Mouse (Mus musculus) adrenal gland, adult 8-10 months (tissue): Measurements from ENCODE around the gene Cdk19. TPM values are rescaled to one million over a fixed set of nuclear protein-coding genes. Genes with fewer than 3 reads are reported as not detected.
"Not testable (repeated sequence)": the region's sequence is repeated elsewhere in the genome, so short reads cannot be mapped to it uniquely, and the experiment has no call there.

Experiments
- DNase-seq: peaks from one replicate; pipeline ENCODE4 v3.0.0; 2022
- total RNA-seq, 4 experiments: library from RNA; stranded (reverse); gene quantifications; 2 replicates each; pipeline ENCODE4 v1.2.4; 2022

Cdk19 gene
- total RNA-seq, 4 experiments from 2014 or later = 11.1 to 14.0 (median 12.6) TPM

DNA sequence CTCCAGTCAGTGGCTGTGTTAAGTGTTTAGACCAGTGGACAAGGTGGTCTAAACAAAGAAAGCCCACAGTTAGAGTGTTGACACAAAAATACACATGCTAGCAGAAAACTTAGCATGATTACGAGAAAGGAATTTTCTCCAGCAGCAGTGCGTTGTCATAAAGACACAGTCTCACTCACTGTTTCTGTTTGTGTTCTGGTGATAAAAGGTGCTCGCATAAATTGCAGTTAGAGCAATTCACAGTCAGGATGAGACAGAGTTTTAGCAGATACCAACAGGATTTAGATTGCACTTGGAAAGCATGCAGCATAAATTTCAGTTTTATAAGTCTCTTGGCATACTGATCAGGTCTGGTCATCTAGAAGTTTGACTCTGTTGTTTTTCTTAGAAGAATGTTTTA is 59.5 kb downstream of the Cdk19 start:
- DNase-seq = no peak

DNA sequence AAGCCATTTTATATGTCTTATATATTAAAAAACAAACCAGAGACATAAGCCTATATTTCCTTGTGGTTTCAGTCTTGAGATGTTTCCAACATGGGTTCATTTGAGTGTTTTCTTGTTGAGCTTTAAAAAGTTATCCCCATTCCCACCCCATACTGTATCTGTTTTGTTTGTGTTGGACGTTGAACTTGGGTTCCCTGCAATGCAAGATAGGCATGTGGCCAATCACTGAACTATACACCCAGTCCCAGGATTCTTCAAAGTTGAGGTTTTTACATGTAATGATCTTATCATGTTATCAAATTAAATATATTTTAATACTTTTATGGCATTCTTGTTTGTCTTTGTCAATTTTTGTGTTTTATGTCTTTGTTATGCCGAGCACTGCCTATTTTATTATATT is 60.0 kb downstream of the Cdk19 start:
- DNase-seq = no peak

DNA sequence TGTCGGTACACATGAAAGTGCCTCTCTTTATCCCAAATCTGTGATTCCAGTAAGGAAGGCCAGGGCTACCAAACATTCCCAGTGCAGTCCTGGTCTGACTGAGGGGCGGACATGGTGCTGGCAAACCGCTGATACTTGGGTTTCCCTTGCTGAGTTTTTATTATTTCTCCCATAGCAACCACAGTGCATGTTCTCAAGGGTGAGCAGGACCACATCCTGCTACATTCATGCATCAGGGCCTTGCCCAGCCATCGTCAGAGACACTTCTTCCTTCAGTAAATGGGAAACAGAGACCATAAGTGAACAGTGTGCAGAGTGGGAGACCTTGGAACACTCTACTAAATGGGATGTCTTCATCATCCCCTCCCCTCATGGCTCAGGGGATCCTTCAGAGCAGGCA is 60.9 kb downstream of the Cdk19 start:
- no peak for DNase-seq

DNA sequence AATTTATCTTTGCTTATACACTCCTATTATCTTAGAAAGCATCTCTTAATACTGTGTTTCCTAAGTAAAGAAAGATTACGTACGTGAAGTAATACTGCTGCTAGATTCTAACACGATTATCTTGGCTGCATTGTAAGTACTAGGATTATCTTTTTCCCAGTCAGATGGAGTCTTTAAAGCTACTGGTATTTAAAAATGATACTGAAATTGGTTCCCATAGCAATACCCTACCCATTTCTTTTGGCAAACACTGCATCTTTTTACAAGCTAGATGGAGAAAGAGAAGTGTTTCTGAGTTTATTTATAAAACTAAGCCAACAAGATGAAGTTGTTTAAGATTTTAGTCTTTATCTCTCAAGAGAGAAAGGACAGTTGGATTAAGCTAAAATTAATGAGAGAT is 67.3 kb downstream of the Cdk19 start:
- no peak for DNase-seq

DNA sequence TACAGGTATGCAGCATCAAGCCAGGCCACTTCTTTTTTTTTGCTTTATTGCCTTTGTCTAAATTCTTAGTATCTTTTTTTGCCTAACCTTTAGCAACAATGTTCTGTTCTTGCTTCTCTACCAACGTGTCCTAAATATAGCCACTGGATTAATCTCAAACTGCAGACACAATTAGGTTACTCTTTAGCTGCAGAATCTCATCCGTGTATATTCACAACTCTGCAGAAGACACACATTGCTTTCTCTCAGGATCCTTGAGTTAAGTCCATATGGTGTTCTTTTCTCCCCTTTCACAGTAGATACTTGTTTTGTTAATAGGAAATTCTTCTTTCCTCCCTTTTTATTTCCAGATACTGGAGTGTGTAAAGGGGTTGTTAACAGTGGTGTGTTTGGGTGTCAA is 70.0 kb downstream of the Cdk19 start:
- no peak for DNase-seq

DNA sequence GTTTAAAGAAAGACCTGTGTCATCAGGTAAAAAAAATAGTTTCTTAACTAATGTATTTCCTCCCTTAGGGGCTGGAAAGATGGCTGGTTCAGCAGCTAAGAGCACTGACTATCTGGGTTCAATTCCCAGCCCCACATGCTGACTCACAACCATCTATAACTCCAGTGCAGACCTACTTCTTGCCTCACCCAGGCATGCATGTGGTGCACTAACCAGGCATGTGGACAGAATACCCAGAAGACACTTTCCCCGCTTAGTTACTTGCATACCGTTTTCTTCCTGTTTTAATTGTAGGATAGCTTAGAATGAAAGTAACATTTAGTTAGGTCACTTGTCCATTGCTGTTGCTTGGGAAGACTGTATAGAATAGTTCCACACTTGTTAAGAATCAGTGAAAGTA is 72.0 kb downstream of the Cdk19 start:
- no peak for DNase-seq

DNA sequence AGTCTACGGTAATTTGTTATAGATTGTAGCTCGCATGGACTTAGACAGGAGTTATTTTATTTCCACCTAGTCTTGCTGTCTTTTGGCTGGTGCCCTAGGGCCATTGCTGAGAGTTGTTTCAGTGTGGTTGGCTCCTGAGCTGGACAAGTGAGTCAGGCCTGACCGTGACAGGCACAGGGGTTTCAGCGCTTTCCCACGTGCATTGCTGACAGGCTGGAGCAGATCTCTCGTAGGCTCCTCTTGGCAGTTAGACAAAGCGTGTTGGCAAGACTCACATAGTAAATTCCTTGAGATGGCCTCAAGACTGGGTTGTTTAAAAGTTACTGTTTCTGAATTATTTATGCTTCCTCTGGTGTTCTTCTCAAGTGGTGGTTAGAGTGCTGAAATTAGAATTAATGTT is 77.6 kb downstream of the Cdk19 start:
- DNase-seq = peak; percentile 76

DNA sequence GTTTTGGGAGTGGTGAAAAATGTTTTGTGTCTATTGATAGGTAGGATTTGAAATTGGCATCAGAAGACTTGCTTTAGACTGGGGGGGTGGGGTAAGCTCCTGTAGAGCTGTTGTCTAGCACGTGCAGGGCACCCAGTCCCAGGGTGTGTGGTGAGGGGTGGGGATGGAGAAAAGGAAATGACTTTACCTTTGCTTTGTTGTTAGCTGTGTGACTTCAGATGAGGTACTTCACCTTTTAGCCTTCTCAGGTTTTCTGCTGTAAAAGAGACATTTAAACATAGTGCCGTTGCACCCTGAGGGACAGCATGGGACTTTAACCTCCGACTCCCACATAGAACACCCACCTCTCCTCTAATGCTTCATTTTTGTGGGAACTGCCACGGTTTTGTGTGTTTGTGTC is 80.5 kb downstream of the Cdk19 start:
- no peak for DNase-seq

DNA sequence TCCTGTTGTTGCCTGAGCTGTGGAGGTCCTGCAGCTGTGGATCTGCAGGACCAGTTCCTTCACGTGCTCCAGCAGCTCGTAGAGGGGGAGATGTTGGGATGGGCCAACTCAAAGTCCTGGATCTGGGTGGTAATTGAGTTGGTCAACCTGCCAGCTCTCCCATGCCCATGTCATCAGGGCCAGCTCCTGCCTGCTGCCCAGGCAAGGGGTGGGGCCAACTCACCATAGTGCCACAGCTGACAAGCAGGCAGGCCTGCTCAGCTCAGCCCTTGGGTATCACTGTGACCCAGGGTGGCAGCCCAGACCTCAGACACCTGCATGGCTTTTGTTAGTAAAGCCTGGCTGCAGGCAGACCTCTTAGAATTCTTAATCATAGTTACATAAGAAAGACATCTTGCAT is 81.3 kb downstream of the Cdk19 start:
- no peak for DNase-seq

DNA sequence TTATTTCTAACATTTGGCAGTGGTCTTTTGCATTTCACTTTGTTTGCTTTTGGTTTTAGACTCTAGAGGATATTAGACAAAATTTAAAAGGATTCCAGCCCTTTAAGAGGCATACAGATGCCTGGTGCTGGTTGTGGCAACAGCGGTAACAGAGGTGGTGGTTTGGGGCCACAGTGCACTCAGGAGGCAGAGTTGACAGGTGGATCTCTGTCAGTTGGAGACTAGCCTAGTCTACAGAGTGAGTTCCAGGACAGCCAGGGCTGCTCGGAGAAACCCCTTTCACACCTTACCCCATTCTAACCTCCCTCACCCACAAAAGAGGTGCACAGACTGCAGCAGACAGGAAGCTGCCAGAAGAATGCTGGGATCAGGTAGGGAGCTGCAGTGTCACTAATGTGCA is 82.4 kb downstream of the Cdk19 start:
- DNase-seq = no peak

DNA sequence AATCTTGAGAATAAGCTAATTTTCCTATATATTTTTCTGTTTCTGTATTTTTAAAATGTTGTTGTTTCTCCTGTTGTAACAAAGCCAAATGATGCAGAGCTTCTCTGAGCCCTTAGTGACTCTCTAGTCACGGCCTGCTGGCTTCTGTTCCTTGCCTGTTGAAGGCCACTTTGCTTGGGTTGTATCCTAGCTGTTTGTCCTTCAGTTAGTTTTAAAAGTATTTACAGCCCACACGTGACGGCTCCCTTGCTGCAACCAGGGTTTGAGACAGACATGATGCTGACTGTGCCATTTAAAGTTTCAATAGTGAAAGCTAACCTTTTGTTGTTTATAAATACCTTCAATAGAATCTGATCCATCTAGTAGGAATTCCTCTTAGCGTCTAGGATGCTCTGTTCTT is 83.3 kb downstream of the Cdk19 start:
- peak; percentile 37 for DNase-seq

DNA sequence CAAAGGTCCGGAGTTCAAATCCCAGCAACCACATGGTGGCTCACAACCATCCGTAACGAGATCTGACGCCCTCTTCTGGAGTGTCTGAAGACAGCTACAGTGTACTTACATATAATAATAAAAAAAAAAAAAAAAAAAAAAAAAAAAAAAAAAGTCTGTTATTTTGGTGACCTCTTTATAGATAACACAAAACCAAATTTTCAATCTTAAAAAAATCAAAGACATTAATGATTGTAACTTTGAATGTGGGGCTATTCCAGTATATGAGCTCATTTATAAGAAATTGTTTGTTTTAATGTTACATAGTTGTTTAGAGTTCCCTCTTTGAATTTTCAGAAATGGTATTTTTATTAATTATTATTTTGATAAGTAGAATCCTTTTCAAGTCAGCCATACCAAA is 85.1 kb downstream of the Cdk19 start:
- not testable (repeated sequence) for DNase-seq

DNA sequence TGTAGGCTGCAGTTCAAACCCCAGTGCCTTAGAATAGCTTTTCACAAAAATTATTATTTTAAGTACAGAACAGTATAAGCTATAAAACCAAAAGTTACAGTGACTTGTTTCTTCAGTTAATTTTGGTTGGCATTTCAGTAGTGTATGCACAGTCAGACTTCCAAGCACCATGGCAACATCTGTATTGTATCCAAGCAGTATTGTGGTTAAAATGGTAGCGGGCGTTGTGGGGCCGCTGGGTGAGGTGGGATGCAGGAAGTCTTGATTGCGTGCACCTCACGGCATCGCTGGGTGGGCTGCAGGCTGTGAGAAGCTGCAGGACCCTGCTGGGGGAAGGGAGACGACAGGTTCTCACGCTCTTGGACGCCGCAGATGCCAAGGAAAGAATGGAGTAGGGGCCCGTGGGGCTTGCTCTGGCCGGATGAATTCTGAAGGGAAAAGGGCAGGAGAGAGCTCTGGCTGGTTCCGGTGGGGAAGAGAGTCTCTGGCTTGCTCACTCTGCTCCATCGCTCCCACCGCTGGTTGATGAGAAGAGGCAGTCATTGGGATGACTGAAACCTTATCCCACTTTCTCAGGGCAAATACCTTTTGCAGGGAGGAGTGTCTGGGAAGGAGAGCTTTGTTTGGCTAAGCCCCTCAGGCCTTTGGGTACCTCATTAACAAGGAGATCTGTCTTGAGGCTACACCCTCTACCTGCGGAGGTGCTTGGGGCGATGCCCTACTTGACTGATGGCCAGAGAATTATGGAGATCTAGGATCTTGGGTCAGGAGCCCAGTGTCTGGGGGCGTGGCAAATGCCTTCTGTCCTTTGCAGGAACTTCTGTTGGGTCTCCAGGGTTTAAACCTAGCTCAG is 86.1 kb downstream of the Cdk19 start:
- DNase-seq = no peak

DNA sequence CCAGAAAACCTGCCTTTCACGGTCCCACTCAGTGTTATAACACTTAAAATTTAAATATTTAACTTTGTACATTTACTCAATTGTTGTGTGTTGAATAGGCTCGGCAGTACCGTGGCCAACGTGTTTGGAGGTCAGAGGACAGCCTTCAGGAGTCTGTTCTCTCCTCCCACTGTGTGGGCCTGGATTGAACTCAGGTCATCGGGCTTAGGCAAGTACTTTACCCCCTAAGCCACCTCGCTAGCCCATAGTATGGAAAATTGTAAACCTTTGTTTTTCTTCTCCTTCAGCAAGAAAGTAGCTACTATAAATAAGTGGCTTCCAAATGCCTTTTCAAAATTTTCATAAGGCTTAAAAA is 86.7 kb downstream of the Cdk19 start:
- no peak for DNase-seq

DNA sequence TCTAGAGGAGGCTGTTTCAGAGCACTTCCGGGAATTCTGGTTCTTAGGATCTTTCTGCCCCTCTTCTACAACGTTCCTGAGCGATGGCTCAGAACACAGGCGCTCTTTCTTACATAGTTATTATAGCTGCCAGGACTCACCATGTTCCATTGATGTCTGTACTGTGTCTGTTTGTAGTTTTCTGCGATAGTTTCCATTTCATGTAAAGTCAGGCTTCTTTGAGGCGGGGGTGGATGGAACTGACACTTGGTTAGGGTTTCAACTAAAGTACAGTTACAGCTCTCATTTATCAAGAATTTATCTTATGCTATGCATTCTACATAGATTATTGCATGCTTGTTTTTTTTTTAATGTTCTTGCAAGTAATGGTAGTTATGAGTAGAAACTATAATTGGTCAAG is 89.3 kb downstream of the Cdk19 start:
- no peak for DNase-seq

DNA sequence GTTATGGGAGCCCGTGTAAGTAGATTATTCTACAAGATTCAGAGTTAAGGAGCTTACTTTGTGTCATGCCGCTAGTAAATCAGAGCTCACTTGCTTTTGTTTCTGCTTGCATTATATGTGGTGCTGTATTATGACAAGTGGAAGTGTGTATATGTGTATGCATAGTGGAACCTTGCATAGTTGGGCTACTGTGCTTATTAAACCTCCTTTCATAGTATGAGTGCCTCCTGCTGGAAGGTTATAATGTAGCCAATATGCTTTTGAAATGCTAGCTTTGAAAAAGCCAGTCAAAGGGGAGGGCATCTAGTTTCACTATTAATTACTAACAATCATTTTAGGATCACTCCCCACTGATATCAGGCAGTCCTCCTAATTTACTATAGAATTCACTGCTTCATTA is 89.7 kb downstream of the Cdk19 start:
- no peak for DNase-seq

DNA sequence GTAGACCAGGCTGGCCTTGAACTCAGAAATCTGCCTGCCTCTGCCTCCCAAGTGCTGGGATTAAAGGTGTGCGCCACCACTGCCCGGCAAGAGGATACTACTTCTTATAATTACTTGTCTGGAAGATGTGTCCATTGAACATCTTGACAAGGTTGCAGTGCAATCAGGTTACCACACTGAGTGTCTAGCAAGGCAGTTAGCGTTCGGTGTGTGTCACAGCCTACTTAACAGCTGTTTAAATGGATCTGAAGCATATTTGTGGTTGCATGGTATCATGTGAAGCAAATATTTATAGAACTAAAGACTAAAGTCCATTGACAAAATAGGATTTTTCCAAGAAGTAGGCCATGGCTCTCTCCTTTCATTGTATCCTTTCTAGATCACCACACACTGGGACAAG is 90.8 kb downstream of the Cdk19 start:
- DNase-seq = no peak

DNA sequence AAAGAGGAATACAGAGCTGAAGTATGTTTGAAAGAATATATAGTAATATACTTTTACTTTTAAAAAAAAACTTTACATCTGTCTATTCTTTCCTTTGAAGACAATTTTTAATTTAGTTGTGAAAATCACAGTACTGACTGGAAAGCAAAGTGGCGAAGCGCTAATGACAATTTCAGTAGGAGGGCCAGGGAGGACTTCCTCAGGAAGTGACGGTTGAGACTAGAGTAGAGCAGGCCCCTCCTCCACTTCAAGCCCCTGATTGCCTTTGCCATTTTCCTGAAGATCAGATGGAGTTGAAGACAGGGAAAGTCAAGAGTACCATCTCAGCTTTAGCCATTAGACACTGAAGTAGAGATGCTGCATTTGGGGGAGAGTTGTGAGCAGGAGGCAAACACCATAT is 92.6 kb downstream of the Cdk19 start:
- DNase-seq = no peak

DNA sequence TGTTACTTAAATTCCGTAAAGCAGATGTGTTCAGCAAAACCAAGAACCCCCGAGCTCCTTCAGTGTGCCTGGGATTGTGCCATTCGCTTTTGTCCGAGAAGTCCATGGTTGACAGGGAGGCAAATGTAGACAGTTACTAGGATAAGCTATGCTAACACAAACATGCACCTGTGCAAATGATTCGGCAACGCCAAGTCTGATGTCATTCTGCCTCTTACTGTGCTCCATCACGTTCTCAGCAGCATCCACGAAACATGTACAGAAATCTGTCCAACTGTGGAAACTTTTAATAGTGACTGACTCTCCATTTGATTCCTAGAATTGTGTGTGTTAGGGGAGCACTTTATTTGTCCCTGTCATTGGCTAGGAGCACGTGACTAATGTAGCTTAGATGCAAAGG is 93.0 kb downstream of the Cdk19 start:
- no peak for DNase-seq

DNA sequence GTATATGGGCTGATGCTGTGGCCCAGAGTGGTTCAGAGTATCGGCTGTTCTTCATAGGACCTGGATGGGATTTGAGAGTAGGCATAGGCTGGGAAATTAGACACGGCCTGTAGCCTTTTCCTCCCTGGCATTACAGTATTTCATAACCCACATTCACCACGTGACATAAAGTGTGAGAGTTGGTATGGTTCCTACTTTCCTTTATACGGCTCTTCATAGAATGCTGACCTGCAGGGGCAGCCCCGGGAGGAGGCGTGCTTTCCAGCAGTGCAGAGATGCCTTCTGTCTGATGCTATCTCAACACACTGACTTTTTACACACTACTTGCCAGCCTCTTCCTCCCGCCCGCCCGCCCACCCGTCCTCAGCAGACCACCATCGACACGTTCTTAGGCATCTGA is 96.0 kb downstream of the Cdk19 start:
- DNase-seq = no peak

DNA sequence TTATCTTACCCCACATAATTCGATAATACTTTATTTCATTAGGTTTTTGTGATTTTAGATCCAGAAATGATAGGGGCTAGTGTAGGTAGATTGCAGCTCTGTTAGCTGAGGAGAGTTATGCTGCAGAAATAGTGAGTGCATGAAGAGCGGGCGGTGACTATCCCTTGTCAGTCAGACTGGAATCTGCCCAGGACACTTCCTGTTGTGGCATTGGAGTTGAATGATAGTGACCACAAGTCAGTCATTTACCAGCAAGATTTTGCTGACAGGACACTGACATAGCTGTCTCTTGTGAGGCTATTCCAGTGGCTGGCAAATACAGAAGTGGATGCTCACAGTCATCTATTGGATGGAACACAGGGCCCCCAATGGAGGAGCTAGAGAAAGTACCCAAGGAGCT is 97.8 kb downstream of the Cdk19 start:
- no peak for DNase-seq

DNA sequence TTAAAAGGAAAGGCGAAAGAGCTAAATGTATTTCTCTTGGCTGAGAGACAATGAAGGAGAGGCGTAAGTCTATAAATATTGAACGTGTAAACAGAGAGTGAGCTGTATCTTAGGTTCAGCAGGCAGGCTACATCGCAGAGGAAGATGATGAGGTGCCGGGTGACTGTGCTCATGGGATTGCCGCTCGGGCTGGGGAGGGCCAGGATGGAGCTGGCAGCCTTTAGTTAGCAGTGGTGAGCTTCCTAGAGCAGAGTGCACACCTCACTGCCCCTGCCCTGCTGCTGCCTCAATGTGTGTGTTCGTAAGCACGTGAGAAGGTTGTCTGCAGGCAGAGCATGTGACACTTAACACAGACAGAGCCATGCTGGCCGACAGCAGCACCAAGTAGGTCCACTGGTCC is 101.4 kb downstream of the Cdk19 start:
- DNase-seq = no peak

DNA sequence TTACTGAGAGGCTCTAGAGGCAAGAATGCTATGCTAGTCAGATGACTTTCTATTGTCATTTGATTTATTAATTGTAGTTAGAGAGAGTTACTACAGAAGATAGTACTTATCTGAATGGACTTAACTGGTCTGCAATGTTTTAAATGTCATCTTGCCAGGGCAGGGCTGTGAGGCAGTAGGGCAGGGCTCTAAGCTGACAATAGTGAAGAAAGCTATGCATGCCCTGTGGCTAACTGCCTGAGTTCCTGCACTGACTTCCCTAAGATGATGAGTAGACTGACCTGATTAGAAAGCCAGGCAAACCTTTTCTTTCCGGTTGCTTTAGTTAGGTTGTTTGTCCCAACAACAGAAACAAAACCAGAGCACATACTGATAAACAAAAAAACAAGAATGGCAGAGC is 102.7 kb downstream of the Cdk19 start:
- DNase-seq = no peak

DNA sequence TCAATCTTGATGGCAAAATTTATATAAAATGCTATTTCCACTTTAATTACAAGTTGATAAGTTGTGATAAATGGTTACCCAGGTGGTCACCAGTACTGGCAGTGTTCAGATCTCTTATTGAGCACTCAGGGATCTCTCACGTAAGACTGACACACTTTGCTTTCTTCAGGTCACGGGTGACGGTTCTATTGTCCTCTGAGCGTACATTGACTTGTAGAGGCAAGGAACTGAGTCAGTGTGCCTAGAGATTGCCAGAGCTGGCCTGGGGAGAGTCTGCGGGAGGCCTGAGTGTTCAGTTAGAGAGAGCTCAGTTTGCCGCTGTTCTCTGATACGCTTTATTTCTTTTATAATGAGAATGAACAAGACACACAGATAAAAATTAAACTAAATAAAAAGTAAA is 104.0 kb downstream of the Cdk19 start:
- no peak for DNase-seq

DNA sequence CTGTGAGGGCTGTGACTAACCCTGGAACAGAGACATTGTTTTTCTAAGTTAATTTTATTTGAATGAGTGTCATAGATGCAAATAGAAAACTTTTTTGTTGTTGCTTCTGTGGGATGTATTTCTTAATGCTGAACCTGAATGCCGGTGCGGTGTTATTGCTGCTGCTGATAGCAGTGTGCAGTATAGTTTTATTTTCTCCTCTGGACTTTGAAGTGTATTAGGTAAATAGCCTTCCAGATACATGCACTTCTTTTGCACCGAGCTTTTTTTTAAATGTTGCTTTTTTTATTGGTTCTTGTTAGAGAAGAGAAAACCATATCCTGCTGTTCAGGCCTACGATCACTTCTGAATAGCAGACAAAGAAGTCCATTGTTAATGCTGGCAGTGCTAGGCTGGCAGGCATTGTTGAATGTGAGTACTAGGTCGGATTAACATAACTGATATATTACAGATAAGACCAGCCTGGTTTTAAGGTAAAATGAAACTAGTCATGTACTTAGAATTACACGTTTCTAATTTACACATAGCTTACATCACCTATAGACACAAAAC is 104.5 kb downstream of the Cdk19 start:
- no peak for DNase-seq
